ENCODE assay signal across 15 mouse cellular contexts in the genomic region with DNA sequence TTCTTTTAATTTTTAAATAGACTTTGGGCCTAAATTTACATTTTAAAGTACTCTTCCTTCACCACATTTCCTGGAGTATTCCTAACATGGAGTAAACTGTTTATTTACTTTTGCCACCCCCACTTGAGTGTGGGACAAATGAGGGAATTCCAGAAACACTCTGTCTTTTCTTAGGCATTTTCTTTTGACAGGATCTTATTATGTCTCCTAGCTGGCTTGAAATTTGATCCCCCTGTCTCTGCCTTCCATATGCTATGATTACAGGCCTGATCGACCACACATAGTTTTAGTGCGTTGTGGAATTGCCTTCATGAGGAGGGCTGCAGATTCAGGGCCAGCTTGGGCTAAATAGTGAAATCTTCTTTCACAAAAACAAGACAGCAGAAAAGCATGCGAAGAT.
DNase-seq lines count a peak whose midpoint lies in the region; ATAC-seq and TF ChIP-seq lines count a peak whose summit lies in the region.
"Had no signal": no experiment of that assay in that cellular context is flagged by ENCODE, and none has a peak within 500 bp of the region (broad histone marks: within the 10 kb centered on the region; RNA-seq: fewer than 3 reads in every experiment).

No protein-coding gene starts in this region.

- no peaks in the 10 kb centered on the region for H3K27me3 ChIP-seq in forebrain, embryonic 10.5 days (ENCODE audit: poor library complexity, severe bottlenecking)
- no peaks in the 10 kb centered on the region for H3K27me3 ChIP-seq in forebrain, embryonic 12.5 days
- no peaks in the 10 kb centered on the region for H3K27me3 ChIP-seq in lung, postnatal 0 days (replicated peaks; ENCODE audit: insufficient read depth, low read length)
- H3K27me3 ChIP-seq in embryonic facial prominence, embryonic 15.5 days: no peaks in the 10 kb centered on the region
- no peaks in the 10 kb centered on the region for H3K27me3 ChIP-seq in stomach, embryonic 16.5 days (ENCODE audit: control insufficient read depth, insufficient read depth, low read length)
- H3K27me3 ChIP-seq: hindbrain, embryonic 12.5 days had no signal

- no peaks in the 10 kb centered on the region for H3K36me3 ChIP-seq in forebrain, embryonic 10.5 days (replicated peaks)
- H3K36me3 ChIP-seq in forebrain, embryonic 12.5 days (replicated peaks): no peaks in the 10 kb centered on the region
- H3K36me3 ChIP-seq in lung, postnatal 0 days (ENCODE audit: insufficient read depth, low read length): no peaks in the 10 kb centered on the region
- peaks cover 9% of the 10 kb centered on the region; the same call in 1 of the 2 replicates for H3K36me3 ChIP-seq in embryonic facial prominence, embryonic 15.5 days
- H3K36me3 ChIP-seq in stomach, embryonic 16.5 days (ENCODE audit: control insufficient read depth, insufficient read depth, low read length): peaks cover 6% of the 10 kb centered on the region; the same call in 1 of the 2 replicates
- H3K36me3 ChIP-seq: hindbrain, embryonic 12.5 days had no signal

- H3K27ac ChIP-seq in forebrain, embryonic 10.5 days: peak overlapping the region; percentile 22; the same call in 1 of the 2 replicates
- no peak overlapping the region for H3K27ac ChIP-seq in forebrain, embryonic 12.5 days
- H3K27ac ChIP-seq in lung, postnatal 0 days (ENCODE audit: low read length): no peak overlapping the region
- H3K27ac ChIP-seq in embryonic facial prominence, embryonic 15.5 days (replicated peaks): peak overlapping the region; percentile 56
- peak overlapping the region; percentile 27 for H3K27ac ChIP-seq in stomach, embryonic 16.5 days (ENCODE audit: low read length)
- H3K27ac ChIP-seq: hindbrain, embryonic 12.5 days had no signal

- TF ChIP-seq CTCF in lung, postnatal 0 days (IDR thresholded peaks at IDR 0.05): no peak

- ATAC-seq in forebrain, embryonic 12.5 days (ENCODE audit: low FRiP score): no peak
- no peak for ATAC-seq in lung, postnatal 0 days
- peak; percentile 76; the same call in 1 of the 2 replicates for ATAC-seq in embryonic facial prominence, embryonic 15.5 days (ENCODE audit: insufficient number of reproducible peaks, low FRiP score, low TSS enrichment, low read depth)
- ATAC-seq in stomach, embryonic 16.5 days (ENCODE audit: insufficient read depth, low FRiP score): no peak

- H3K4me2 ChIP-seq in forebrain, embryonic 12.5 days: no peak overlapping the region
- H3K4me2 ChIP-seq in lung, postnatal 0 days (replicated peaks; ENCODE audit: low read depth, low read length): no peak overlapping the region
- no peak overlapping the region for H3K4me2 ChIP-seq in embryonic facial prominence, embryonic 15.5 days (replicated peaks)
- H3K4me2 ChIP-seq in stomach, embryonic 16.5 days (ENCODE audit: low read depth, low read length): no peak overlapping the region
- H3K4me2 ChIP-seq: hindbrain, embryonic 12.5 days had no signal

- no peak overlapping the region for H3K4me3 ChIP-seq in forebrain, embryonic 10.5 days
- H3K4me3 ChIP-seq in forebrain, embryonic 12.5 days (replicated peaks): no peak overlapping the region
- no peak overlapping the region for H3K4me3 ChIP-seq in lung, postnatal 0 days (ENCODE audit: low read depth, low read length)
- no peak overlapping the region for H3K4me3 ChIP-seq in embryonic facial prominence, embryonic 15.5 days (replicated peaks)
- no peak overlapping the region for H3K4me3 ChIP-seq in stomach, embryonic 16.5 days (replicated peaks; ENCODE audit: low read length)
- H3K4me3 ChIP-seq: hindbrain, embryonic 12.5 days had no signal

- H3K9me3 ChIP-seq in forebrain, embryonic 10.5 days: no peaks in the 10 kb centered on the region
- H3K9me3 ChIP-seq in forebrain, embryonic 12.5 days: no peaks in the 10 kb centered on the region
- H3K9me3 ChIP-seq in lung, postnatal 0 days (ENCODE audit: low read length): no peaks in the 10 kb centered on the region
- no peaks in the 10 kb centered on the region for H3K9me3 ChIP-seq in embryonic facial prominence, embryonic 15.5 days (replicated peaks)
- no peaks in the 10 kb centered on the region for H3K9me3 ChIP-seq in stomach, embryonic 16.5 days (replicated peaks; ENCODE audit: control insufficient read depth, low read length)
- H3K9me3 ChIP-seq: hindbrain, embryonic 12.5 days had no signal

- no peak overlapping the region for H3K9ac ChIP-seq in forebrain, embryonic 12.5 days
- H3K9ac ChIP-seq in lung, postnatal 0 days (replicated peaks; ENCODE audit: low read depth): no peak overlapping the region
- no peak overlapping the region for H3K9ac ChIP-seq in embryonic facial prominence, embryonic 15.5 days
- H3K9ac ChIP-seq in stomach, embryonic 16.5 days (ENCODE audit: low read length): no peak overlapping the region
- H3K9ac ChIP-seq: hindbrain, embryonic 12.5 days had no signal

- peaks cover 22% of the 10 kb centered on the region for H3K4me1 ChIP-seq in forebrain, embryonic 10.5 days
- H3K4me1 ChIP-seq in forebrain, embryonic 12.5 days: peaks cover 7% of the 10 kb centered on the region
- no peaks in the 10 kb centered on the region for H3K4me1 ChIP-seq in lung, postnatal 0 days (ENCODE audit: insufficient read depth, low read depth, low read length)
- peaks cover 8% of the 10 kb centered on the region; the same call in 1 of the 2 replicates for H3K4me1 ChIP-seq in embryonic facial prominence, embryonic 15.5 days
- H3K4me1 ChIP-seq in stomach, embryonic 16.5 days (ENCODE audit: control insufficient read depth, insufficient read depth, low read length): no peaks in the 10 kb centered on the region

- no peak for DNase-seq in forebrain, embryonic 10.5 days (ENCODE audit: extremely low spot score, low spot score)
- DNase-seq in lung, postnatal 0 days (ENCODE audit: low spot score): peak; percentile 47
- DNase-seq in lung, postnatal 25 days (ENCODE audit: low spot score): no peak
- no peak for DNase-seq in left cerebral cortex, adult 8-10 months (ENCODE audit: low spot score in 2 of 2)
- no peak for DNase-seq in right cerebral cortex, postnatal 10 days (ENCODE audit: low spot score in 2 of 2)
- DNase-seq: adrenal gland, adult 8-10 months; cerebellum, adult 9-11 months; gastrocnemius, postnatal 36 days; kidney, adult 2 months; layer of hippocampus, adult 9-11 months; right cerebral cortex, postnatal 4 days had no signal

- TF ChIP-seq EP300 in lung, postnatal 0 days (IDR thresholded peaks at IDR 0.05): no peak

- WGBS in forebrain, embryonic 10.5 days: 33% methylated on average over 3 of the region's 3 CpGs
- 34% methylated on average over 3 of the region's 3 CpGs for WGBS in forebrain, embryonic 12.5 days
- WGBS in lung, postnatal 0 days: 33% methylated on average over 3 of the region's 3 CpGs
- 12% methylated on average over 3 of the region's 3 CpGs for WGBS in embryonic facial prominence, embryonic 15.5 days
- 24% methylated on average over 3 of the region's 3 CpGs for WGBS in stomach, embryonic 16.5 days

Comparison
In these comparisons a context has a peak if more than half of its experiments do, and no peak if none do; other contexts are left out.
1. H3K27ac ChIP-seq: peak in forebrain, embryonic 10.5 days (single experiment), embryonic facial prominence, embryonic 15.5 days (single experiment) and stomach, embryonic 16.5 days (single experiment); none in forebrain, embryonic 12.5 days (single experiment) and lung, postnatal 0 days (single experiment).